Mouse (Mus musculus) megakaryocyte, embryonic 14.5 days (primary cell): ENCODE measurements around the gene Flna.

Experiments used
- FLI1 ChIP-seq: IDR thresholded peaks from 2 replicates; pipeline ENCODE4 v1.6.1; 2012; ENCODE audit warnings: low read length, inconsistent platforms, mixed read lengths
- GATA1 ChIP-seq: IDR thresholded peaks from 3 replicates; pipeline ENCODE4 v1.6.1; 2012; ENCODE audit warnings: mixed read lengths, low read length, inconsistent platforms, borderline replicate concordance

GRCm38 (mm10) chrX:74277916-74278315 lies 28.3 kb upstream of the Flna start:
- TF ChIP-seq GATA1 (no peak), FLI1 (no peak)
